Mouse (Mus musculus) retina, adult 2 months (tissue): ENCODE data around the gene Negr1.
A peak's percentile ranks its signal among the peaks of the same experiment; 100 is the strongest.

ENCODE experiments used
- DNase-seq: peaks from one replicate; pipeline ENCODE4 v3.0.0-alpha.2; 2012; ENCODE audit warnings: low read depth, low spot score

Negr1 gene

DNA sequence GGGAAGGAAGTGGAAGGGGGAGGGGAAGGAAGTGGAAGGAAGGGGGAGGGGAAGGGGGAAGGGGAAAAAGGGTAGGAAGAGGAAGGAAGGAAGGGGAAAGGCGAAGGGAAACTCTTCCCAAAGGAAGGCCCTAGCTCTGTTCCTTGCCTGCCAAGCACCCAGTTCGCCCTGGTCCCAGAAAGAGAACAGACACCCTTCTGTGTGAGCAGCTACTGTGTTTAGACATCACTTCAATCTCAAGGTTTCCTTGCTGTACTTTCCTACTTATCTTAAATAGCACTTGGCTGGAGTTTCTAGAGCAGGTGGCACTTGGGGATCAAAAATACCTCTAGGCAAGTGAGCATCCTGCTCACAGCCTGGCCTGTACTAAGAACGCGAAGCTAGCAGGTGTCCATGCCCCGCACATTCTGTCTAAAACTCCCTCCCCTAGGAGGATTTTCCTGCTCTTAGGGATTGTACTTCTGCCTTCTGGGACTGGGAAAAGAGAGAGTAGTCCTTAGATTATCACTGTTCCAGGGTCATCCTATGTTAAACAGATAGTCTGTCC lies 128.5 kb downstream of the Negr1 start:
- no peak for DNase-seq

DNA sequence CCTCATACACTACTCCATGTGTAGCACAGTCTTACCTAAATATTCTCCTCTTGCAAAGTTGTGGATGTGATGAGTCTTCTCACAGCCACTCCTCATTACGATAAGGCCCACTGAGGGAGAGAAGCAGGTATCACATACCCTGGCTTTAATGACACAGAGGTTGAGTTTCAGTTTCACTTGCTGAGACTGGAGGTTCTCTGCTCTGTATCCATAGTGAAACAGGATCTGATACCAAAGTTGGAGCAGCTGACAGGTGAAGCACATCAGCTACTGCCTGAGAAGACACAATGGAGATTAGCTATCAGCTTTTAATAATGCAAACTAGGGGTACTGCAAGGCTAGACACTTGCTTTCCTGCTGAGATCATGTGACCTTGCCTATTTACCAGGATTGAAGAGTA lies 137.1 kb downstream of the Negr1 start:
- DNase-seq = no peak

GRCm38 (mm10) chr3:156703241-156703640 lies 141.6 kb downstream of the Negr1 start:
- DNase-seq = no peak

- DNase-seq = no peak
Measured at GRCm38 (mm10) chr3:156710240-156710639, 148.6 kb downstream of the Negr1 start.

GRCm38 (mm10) chr3:156710693-156711092 lies 149.1 kb downstream of the Negr1 start:
- DNase-seq = no peak

DNA sequence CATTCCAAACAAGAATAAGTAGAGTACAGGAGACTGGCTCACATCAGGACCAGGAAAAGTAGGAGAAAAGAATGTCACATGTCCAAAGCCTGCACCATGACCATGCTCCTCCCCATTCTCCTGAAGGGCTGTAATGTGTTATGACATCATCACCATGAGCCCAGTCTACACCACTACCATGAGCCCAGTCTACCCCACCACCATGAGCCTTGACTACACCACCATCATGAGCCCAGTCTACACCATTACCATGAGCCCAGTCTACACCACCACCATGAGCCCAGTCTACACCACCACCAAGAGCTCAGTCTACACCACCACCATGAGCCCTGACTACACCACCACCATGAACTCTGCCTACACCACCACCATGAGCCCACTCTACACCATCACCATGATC lies 174.7 kb downstream of the Negr1 start:
- no peak for DNase-seq

DNA sequence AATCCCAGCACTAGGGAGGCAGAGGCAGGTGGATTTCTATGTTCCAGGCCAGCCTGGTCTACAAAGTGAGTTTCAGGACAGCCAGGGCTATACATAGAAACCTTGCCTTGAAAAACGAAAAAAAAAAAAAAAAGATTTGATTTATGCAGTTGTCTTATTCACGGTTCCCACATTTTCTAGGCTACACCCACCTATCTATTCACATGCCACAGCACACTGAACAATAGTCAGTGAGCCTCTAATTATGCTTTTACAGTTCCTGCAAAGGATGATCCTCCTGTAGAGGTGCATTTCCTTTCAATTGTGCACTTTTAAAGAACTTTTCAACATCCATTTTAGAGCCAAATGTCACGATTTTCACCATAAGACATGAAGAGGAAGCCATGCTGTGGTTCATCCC lies 177.9 kb downstream of the Negr1 start:
- no peak for DNase-seq

DNA sequence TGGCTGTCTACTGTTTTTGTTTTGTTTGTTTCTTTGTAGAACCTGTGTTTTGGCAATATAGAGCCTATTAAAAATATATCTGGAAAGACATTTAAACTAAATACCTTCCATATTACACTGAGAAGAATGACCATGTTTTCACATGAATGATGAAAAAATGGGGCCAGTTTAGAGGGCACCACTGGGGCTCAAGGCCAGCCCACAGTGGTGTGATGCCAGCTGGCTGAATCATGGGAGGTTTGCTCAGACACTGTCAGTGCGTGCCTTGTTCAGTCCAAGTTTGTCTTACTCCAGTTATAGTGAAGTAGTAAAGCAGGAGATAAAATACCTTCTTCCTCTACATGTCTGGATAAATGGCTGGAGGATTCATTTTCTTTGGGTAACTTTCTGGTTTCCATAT lies 181.7 kb downstream of the Negr1 start:
- no peak for DNase-seq

GRCm38 (mm10) chr3:156745218-156745770 lies 183.7 kb downstream of the Negr1 start:
- DNase-seq = no peak

- DNase-seq = no peak
Measured at GRCm38 (mm10) chr3:156747456-156747855, 185.9 kb downstream of the Negr1 start.

DNA sequence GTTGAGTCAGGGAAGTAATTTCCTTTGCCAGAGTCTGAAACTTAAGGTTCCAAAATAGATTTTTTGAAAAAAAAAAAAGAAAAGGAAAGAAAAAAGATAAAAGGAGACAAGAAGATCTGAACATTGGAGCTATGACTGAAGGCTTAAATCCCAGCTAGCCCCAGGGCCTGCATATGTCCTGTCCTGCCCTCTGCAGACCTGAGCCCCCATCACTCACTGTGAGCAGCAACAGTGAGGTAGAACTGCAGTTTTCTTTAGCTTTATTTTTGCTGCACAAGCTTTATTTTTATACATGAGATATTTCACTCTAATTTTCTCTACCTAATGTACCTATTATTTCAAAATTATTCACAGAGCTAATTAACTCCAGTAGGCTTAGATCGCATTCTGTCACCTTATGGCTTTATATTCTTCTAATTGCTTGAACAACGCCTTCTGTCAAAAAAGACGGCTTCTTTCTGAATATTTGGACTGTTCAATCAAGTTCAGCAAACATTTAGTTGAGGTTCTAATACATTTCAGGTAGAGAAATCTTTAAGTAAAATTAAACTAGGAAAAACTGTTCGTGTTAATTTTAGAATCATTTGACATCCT lies 192.3 kb downstream of the Negr1 start:
- no peak for DNase-seq

DNA sequence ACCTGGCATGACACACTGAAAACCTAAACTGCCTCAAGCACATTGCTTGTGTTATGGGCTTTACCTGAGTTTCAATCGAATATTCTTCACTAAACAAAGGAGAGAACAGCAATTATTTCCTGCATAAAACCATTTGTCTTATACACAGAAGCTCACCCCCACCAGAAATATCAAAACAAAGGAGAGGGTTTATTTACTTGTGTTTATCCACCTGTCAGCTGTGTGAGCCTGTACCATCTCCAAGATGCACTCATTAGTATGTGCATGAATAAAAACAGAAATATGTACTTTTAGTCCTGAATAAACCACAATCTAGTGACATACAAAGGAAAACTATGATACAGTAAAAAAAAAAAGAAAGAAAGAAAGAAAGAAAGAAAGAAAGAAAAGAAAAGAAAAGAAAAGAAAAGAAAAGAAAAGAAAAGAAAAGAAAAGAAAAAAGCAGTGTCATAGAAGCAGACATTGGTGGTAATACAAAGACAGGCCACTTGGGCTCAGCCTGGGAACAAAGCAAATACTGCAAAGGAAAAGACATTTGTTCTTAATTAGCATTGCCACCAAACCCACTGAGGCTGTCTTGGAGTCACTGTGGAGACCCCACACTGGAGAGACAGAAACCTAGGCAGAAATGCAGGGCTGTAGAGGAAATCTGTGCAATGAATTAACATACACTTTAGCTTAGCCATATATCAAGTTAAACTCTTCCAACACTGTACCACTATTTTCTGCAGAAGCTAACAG lies 193.4 kb downstream of the Negr1 start:
- DNase-seq = no peak

- no peak for DNase-seq
Measured at GRCm38 (mm10) chr3:156765015-156765414, 203.4 kb downstream of the Negr1 start.

GRCm38 (mm10) chr3:156766171-156766845 lies 204.7 kb downstream of the Negr1 start:
- DNase-seq = no peak

GRCm38 (mm10) chr3:156771626-156772025 lies 210.0 kb downstream of the Negr1 start:
- no peak for DNase-seq

DNA sequence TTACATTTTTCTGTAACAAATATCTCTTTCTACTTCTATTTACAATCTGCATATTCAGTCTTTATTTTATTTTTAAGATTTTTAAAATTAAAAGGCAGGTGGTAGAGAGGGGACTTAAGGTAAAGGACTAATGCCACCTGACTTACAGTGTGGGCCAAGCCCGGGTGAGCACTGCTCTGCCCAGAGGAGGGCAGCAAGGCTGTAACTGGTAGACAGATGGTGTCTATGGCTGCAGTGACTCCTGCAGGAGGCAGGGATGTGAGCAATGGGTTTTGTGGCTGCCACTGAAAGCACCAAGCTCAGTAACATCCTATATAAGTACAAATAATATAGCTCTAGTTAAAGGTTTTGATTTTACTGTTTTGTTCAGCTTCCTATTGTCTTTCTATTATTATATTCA lies 210.5 kb downstream of the Negr1 start:
- DNase-seq = peak; percentile 20

GRCm38 (mm10) chr3:156784309-156784852 lies 222.8 kb downstream of the Negr1 start:
- DNase-seq = no peak

GRCm38 (mm10) chr3:156786355-156786754 lies 224.8 kb downstream of the Negr1 start:
- no peak for DNase-seq

DNA sequence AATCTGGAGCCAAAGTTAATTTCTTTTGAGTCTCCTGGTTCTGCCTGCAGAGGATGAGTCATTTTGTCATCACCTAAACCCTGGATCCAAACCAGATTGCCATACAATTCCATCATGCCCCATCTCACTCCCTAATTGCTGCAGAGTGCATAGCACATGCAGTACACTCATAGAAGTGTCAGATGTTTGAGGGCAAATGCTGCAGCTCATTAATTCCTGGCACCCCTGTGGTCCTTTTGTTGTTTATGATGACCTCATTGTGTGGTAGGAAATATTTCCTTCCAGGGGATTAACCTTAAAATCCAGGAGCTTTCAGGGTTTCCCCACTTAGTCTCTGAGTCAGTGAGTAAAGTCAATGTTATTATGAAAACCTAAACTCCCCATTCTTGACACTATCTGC lies 229.6 kb downstream of the Negr1 start:
- no peak for DNase-seq

GRCm38 (mm10) chr3:156792743-156793142 lies 231.1 kb downstream of the Negr1 start:
- no peak for DNase-seq

- no peak for DNase-seq
Measured at GRCm38 (mm10) chr3:156794091-156794490, 232.5 kb downstream of the Negr1 start.

GRCm38 (mm10) chr3:156794610-156795009 lies 233.0 kb downstream of the Negr1 start:
- DNase-seq = no peak
